Mouse (Mus musculus) cerebellum, adult 2 months (tissue): ENCODE data around the gene Fdps. TPM values are rescaled to one million over a fixed set of nuclear protein-coding genes. Genes with fewer than 3 reads are reported as not detected.

ENCODE experiments used
- DNase-seq, 2 experiments: peaks; one replicate each; pipeline ENCODE4 v3.0.0; 2021
- H3K27ac ChIP-seq: fragments of 200-500 bp; 2 replicates; pipeline ENCODE4 v1.5.1; 2012; ENCODE audit warnings: low read length, control low read depth, inconsistent platforms; ENCODE audit not compliant: insufficient read depth
- H3K27me3 ChIP-seq: fragments of 200-500 bp; 2 replicates; pipeline ENCODE4 v1.6.1; 2012; ENCODE audit warnings: inconsistent platforms, mild to moderate bottlenecking, low read length, moderate library complexity; ENCODE audit not compliant: control insufficient read depth, insufficient read depth
- H3K4me1 ChIP-seq: fragments of 200-500 bp; 2 replicates; pipeline ENCODE4 v1.6.1; 2011; ENCODE audit warnings: low read length; ENCODE audit not compliant: control insufficient read depth, insufficient read depth
- H3K4me3 ChIP-seq: fragments of 200-500 bp; replicated peaks from 2 replicates; pipeline ENCODE3; 2011; ENCODE audit warnings: mild to moderate bottlenecking, low read depth, low read length, control low read depth; ENCODE audit not compliant: insufficient read depth
- CTCF ChIP-seq: fragments of 200-500 bp; IDR thresholded peaks from 2 replicates; pipeline ENCODE4 v1.5.1; 2011; ENCODE audit warnings: low read depth, mild to moderate bottlenecking, control low read depth, low read length, moderate library complexity, borderline replicate concordance; ENCODE audit not compliant: insufficient read depth
- POLR2A ChIP-seq: fragments of 200-500 bp; IDR thresholded peaks from 2 replicates; pipeline ENCODE4 v1.6.1; 2011; ENCODE audit warnings: low read length, control low read depth, borderline replicate concordance; ENCODE audit not compliant: insufficient read depth
- WGBS: fragments of 180-500 bp; shearing (Covaris S2); methylation state at CpG from one replicate; pipeline ENCODE4 v1.1.7; 2018; 5-methylcytosine and 5-hydroxymethylcytosine counted together
- polyA plus RNA-seq: library from polyadenylated mRNA; depleted of rRNA; stranded (reverse); fragments of >200 nt; gene quantifications from 2 replicates; pipeline ENCODE4 v1.2.3, GENCODE M21; 2012

The Fdps gene
- polyA plus RNA-seq, 1 experiment, result 113 TPM

DNA sequence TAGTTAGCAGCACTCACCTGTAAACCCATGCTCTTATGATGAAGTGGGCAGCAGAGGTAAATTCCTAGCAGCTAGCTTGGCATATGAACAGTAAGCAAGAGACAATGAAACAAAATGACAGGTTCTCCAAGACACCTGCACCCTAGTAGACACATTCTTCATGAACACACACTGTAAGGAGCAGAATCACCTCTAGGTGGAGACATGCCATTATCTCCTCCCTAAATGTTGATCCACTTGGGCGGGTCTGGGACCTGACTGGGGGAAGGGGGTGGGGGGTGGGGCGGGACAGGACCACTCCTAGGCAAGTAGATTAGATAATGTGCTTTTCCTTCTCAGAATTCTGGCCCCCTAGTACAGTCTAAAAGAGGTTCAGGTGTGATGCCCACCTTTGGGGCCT lies 13.8 kb upstream of the Fdps start:
- peak in 1 of 2 experiments; percentile 38 for DNase-seq
- Histone ChIP-seq H3K27ac (no peak overlapping the region), H3K27me3 (no peaks in the 10 kb centered on the region), H3K4me1 (no peaks in the 10 kb centered on the region), H3K4me3 (no peak overlapping the region)
- WGBS, result 4% methylated on average over 2 of the region's 2 CpGs
- TF ChIP-seq POLR2A, result no peak
- peak; percentile 46; the same call in 1 of the 2 replicates for TF ChIP-seq CTCF

DNA sequence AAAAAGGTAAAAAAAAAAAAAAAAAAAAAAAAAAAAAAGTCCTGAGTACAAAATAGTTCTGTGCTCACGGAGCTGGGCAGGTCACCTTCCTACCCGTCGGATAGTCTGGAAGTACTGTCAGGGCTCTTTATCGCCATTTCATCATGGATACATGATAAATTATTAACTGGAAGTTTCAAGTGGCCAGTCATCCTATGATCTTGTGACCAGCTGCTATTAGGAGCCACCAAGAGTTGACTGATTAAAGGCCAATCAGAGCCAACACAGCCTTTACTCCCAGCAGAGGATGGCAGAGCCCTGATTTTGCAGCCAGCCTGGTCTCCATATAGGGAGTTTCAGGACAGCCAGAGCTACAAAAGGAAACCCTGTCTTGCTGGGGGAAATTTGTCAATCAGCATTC lies 11.3 kb upstream of the Fdps start:
- no peaks in the 10 kb centered on the region for H3K4me1 ChIP-seq
- WGBS, result 91% methylated on average over 4 of the region's 4 CpGs
- H3K27ac ChIP-seq, result no peak overlapping the region
- no peaks in the 10 kb centered on the region; the same call in 1 of the 2 replicates for H3K27me3 ChIP-seq
- no peak for DNase-seq
- no peak overlapping the region for H3K4me3 ChIP-seq
- no peak for TF ChIP-seq CTCF
- no peak for TF ChIP-seq POLR2A

DNA sequence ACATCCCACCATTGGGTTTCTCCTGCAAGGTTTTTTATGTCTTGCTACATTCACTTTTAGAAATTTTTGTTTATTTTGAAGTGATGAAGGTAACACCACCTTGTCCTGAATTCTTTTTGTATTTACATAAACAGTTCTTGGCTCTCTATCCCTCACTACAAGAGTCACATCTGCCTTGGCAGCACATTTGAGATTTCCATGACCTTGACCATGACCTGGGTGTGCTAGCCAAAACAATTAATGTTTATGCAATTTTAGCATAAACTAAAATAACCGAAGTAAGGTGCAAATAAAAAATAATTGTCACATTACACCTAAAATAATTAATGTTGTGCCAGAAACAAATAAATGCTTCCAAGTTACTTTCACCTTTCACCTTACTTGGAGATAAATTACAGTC lies 6.4 kb upstream of the Fdps start:
- no peak overlapping the region for H3K27ac ChIP-seq
- no peaks in the 10 kb centered on the region; the same call in 1 of the 2 replicates for H3K27me3 ChIP-seq
- H3K4me1 ChIP-seq, result no peaks in the 10 kb centered on the region
- 51% methylated on average over 1 of the region's 1 CpGs for WGBS
- DNase-seq, result no peak
- TF ChIP-seq CTCF, result no peak
- no peak for TF ChIP-seq POLR2A
- H3K4me3 ChIP-seq, result no peak overlapping the region

DNA sequence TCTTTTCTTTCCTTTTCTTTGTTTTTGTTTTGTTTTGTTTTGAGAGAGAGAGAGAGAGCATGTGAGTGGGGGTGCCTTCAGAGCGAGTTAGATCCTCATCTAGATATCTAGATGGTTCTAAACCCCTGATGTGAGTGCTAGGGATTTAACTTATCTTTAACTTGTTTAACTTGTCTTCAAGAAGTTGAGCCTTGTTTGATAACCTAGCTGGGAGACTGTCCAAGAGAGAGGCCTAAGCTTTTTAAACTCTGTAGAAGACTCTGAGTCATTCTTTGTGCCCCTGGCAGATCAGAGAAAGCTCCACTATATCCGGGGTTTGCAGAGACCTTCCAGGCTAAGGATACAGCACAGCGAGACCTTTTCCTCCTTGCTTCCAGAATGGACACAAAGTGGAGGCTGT lies 5.8 kb upstream of the Fdps start:
- H3K4me1 ChIP-seq, result no peaks in the 10 kb centered on the region
- H3K27me3 ChIP-seq, result no peaks in the 10 kb centered on the region; the same call in 1 of the 2 replicates
- 66% methylated on average over 3 of the region's 3 CpGs for WGBS
- no peak for DNase-seq
- no peak overlapping the region for H3K27ac ChIP-seq
- TF ChIP-seq CTCF (no peak), POLR2A (no peak)
- H3K4me3 ChIP-seq, result no peak overlapping the region

DNA sequence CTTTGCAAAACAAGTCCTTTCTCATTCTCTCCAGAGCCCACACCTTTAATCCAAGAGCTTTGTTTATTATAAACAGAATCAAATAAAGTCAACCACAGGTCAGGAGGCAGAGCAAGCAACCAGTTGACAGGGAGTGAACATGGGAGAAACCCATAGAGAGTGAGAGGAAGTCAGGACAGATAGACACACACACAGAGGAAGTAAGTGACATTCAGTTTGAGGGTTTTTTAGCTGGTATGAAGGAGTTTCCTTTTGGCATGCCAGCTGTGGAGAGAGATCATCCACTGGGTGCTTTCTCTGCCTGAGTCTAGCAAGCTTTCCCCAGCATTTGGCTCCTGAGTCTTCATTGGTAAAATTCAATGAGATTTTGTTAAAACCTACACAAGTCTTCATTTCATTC lies 5.1 kb upstream of the Fdps start:
- Histone ChIP-seq H3K4me3 (no peak overlapping the region), H3K4me1 (no peaks in the 10 kb centered on the region), H3K27ac (no peak overlapping the region), H3K27me3 (no peaks in the 10 kb centered on the region; the same call in 1 of the 2 replicates)
- DNase-seq, result no peak
- TF ChIP-seq POLR2A, result no peak
- no peak for TF ChIP-seq CTCF

DNA sequence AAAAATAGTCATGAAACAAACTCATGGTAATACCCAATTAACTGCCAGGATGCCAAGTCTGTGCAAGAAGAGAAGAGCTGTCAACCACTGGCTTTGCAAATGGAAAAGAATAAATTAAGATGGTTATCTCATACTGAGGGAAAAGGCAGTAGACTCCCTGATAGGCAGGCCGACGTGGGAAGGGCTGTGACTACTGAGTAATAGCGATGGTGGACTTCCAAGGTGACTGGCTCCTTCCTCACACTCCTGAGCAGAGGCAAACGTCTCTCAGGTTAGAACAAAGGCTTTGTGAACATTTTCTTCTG lies 1.5 kb upstream of the Fdps start:
- Histone ChIP-seq H3K4me3 (no peak overlapping the region), H3K4me1 (no peaks in the 10 kb centered on the region), H3K27ac (no peak overlapping the region), H3K27me3 (no peaks in the 10 kb centered on the region)
- no peak for DNase-seq
- 70% methylated on average over 4 of the region's 4 CpGs for WGBS
- TF ChIP-seq POLR2A, result no peak
- TF ChIP-seq CTCF, result no peak

DNA sequence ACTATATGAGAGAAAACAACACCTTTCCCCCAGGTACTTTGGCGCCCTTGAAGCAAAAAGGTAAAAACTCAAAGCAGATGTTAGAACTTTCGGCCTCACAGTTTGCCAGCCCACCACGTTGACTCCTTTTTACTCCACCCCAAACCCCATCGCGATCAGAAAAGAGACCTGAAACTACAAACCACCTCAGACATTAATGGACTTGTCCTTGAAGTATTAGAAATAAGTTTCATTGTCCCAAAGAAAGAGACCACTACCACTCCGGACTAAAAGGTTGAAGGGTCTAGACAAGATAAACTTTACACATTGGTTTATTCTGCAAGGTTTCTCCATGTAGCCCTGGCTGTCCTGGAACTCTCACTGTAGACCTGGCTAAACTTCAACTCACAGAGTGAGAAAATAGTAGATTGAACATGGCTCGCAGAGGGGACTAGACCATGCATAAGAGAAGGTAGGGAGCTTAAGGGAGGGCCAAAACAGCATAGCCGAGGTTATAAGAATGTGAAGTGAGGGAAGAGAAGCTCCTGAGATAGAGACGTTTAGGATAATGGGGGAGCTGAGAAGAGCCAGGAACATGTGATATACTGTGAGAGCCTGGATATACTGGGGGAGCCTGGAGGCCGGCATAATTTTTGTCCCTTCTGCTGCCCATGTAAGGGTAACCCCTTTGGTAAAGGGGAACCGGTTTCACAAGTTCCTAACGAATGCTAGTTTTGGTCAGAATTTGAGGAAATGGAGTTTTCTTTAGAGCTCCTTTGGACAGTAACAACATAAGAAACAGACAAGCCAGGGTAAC lies 934 bp upstream of the Fdps start:
- no peak for TF ChIP-seq CTCF
- TF ChIP-seq POLR2A, result no peak
- no peak overlapping the region for H3K27ac ChIP-seq
- no peaks in the 10 kb centered on the region for H3K27me3 ChIP-seq
- H3K4me3 ChIP-seq, result no peak overlapping the region
- WGBS, result 65% methylated on average over 12 of the region's 12 CpGs
- H3K4me1 ChIP-seq, result no peaks in the 10 kb centered on the region
- DNase-seq, result no peak

DNA sequence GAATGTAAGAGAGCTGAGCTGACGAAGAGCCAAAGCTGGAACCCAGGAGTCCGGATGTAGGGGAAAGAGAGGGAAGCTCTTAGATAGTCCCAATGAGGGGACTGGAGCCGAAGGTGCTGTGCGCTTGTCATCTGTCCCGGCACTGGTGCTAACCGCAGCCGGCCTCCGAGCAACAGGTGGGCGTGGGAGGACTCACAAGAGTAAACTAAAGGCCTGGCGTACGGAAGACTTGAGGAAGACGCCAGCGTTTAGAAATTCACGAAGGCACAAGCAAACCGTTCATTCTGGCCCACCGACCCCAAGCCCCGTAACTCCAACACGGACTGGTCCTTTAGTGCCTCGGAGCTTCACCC lies 324 bp downstream of the Fdps start:
- no peaks in the 10 kb centered on the region for H3K27me3 ChIP-seq
- under 1% methylated on average over 19 of the region's 19 CpGs for WGBS
- no peak overlapping the region for H3K27ac ChIP-seq
- no peaks in the 10 kb centered on the region for H3K4me1 ChIP-seq
- no peak for DNase-seq
- H3K4me3 ChIP-seq, result peak overlapping the region; percentile 98
- TF ChIP-seq POLR2A (no peak), CTCF (no peak)
